Mouse (Mus musculus): Measurements from ENCODE around the gene Zfp518b.

GRCm38 (mm10) chr5:38620783-38621182 lies 63.8 kb downstream of the Zfp518b start:
- no peak for TF ChIP-seq TAL1 (IDR thresholded peaks at IDR 0.05; ENCODE audit: low read length)
- no peak for TF ChIP-seq GATA1 (IDR thresholded peaks at IDR 0.05; ENCODE audit: low read length)

Data from erythroblast, embryonic 14.5 days (primary cell).